Mouse (Mus musculus) forebrain, embryonic 10.5 days (tissue): ENCODE measurements at regions not wholly inside any gene's neighbourhood (a gene's known extent, or its start where the extent isn't known, plus 50 kb on each side); places are given as distances from the start of the nearest gene placed in this dataset.

ENCODE experiments used
- DNase-seq: peaks from one replicate; pipeline ENCODE4 v3.0.0-alpha.2; 2017; ENCODE audit warnings: low spot score; ENCODE audit errors: extremely low spot score
- H3K27ac ChIP-seq: fragments of 300-500 bp; sonication (generic); 2 replicates; pipeline ENCODE4 v1.5.1; 2016; ENCODE audit warnings: mild to moderate bottlenecking
- H3K27me3 ChIP-seq: fragments of 300-500 bp; sonication (generic); 2 replicates; pipeline ENCODE4 v1.6.1; 2016; ENCODE audit warnings: mild to moderate bottlenecking; ENCODE audit not compliant: poor library complexity, severe bottlenecking
- H3K36me3 ChIP-seq: fragments of 300-500 bp; sonication (generic); replicated peaks from 2 replicates; pipeline ENCODE4 v1.6.1; 2016; ENCODE audit warnings: mild to moderate bottlenecking, moderate library complexity
- H3K4me1 ChIP-seq: fragments of 300-500 bp; sonication (generic); 2 replicates; pipeline ENCODE4 v1.6.1; 2016
- H3K4me3 ChIP-seq: fragments of 300-500 bp; sonication (generic); 2 replicates; pipeline ENCODE4 v1.5.1; 2016; ENCODE audit warnings: mild to moderate bottlenecking, moderate library complexity
- H3K9me3 ChIP-seq: fragments of 300-500 bp; sonication (generic); 2 replicates; pipeline ENCODE4 v1.6.1; 2016; ENCODE audit warnings: mild to moderate bottlenecking, moderate library complexity
- WGBS: fragments of 180-500 bp; shearing (Covaris S2); methylation state at CpG from one replicate; pipeline ENCODE4 v1.1.7; 2016; 5-methylcytosine and 5-hydroxymethylcytosine counted together

DNA sequence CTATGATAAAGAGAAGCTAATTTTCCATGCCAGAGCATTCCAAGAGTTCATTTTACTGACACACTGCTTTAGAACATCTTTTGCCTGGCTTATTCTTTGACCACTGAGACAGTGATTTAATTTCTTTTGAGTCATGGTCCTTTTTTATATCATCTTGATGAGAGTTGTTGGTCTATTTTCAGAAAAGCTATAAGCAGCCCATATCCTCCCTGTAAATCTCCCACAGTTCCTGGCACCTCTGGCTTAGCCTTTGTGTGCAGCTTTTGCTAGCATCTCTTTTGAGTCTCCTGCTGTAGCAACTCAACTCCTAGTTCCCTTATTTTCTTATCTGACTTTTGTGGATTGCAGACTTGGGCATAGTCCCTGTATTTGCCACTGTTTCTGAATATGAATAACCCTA, 207.5 kb upstream of the 4931417E11Rik start:
- DNase-seq: no peak
- no peak overlapping the region for H3K4me3 ChIP-seq
- no peaks in the 10 kb centered on the region for H3K27me3 ChIP-seq
- no peaks in the 10 kb centered on the region for H3K36me3 ChIP-seq
- H3K9me3 ChIP-seq: no peaks in the 10 kb centered on the region
- no peak overlapping the region for H3K27ac ChIP-seq
- H3K4me1 ChIP-seq: no peaks in the 10 kb centered on the region

DNA sequence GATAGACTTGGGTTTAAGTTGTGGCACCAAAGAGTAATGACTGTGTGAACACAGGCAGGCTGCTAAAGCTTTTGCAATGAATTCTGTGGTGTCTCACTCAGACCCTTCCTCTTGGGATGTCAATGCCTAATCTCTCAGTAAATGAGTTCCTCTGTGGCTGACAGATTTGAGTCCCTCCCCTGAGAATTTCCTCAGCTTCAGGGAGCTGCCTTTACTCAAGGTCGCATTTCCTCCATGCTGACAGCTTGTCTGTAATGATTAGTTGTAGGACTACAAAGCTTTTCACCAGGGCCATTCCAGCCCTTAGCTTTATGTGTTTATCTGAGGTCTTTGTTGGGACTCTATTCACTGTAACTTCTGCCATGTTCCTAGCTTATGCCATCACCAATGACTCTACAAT, 199.9 kb upstream of the 4931417E11Rik start:
- no peak overlapping the region for H3K4me3 ChIP-seq
- no peak for DNase-seq
- no peaks in the 10 kb centered on the region for H3K4me1 ChIP-seq
- H3K9me3 ChIP-seq: no peaks in the 10 kb centered on the region
- no peak overlapping the region for H3K27ac ChIP-seq
- no peaks in the 10 kb centered on the region for H3K27me3 ChIP-seq
- H3K36me3 ChIP-seq: no peaks in the 10 kb centered on the region
- WGBS: 70% methylated on average over 1 of the region's 1 CpGs

DNA sequence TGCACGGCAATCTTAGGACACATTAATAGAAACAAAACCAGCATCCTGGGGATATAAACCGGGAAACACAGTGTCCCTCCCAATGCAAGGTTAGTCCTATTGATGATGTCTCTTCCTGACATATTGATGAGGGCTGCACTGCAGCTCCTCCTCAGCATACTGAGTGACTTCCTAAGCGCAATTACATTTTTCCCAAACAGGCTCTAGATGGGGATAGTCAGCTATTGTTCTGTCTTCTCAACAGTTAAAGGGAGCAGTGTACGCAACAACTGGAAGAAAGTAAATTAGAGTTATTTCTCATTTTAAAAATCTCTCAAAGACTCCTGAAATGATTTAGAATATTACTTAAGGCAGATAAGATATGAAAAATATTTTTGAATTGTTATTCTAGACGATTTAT, 189.5 kb upstream of the 4931417E11Rik start:
- Histone ChIP-seq H3K27me3 (no peaks in the 10 kb centered on the region), H3K27ac (no peak overlapping the region), H3K4me3 (no peak overlapping the region), H3K9me3 (no peaks in the 10 kb centered on the region), H3K4me1 (no peaks in the 10 kb centered on the region), H3K36me3 (no peaks in the 10 kb centered on the region)
- DNase-seq: no peak
- WGBS: 85% methylated on average over 5 of the region's 5 CpGs

DNA sequence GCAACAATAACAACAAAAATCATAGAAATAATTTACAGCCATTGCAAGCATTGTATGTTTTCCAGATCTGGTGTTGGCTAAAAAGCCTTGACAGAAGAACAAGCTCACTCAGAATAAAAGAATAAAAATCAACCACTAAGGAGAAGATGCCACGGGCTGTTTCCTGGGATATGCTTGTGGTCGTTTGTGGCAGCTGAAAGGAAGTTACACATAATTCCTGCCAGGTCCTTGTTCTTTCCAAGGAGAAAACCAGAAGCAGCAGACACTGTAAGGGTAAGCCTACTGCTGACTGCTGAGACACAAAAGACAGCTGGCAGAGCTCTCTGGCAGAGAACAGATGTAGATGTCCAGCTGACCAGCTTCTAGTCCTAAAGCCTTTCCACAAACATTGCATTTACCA, 175.9 kb upstream of the 4931417E11Rik start:
- no peaks in the 10 kb centered on the region for H3K4me1 ChIP-seq
- H3K27ac ChIP-seq: no peak overlapping the region
- H3K27me3 ChIP-seq: no peaks in the 10 kb centered on the region
- H3K4me3 ChIP-seq: no peak overlapping the region
- no peaks in the 10 kb centered on the region for H3K36me3 ChIP-seq
- H3K9me3 ChIP-seq: peaks cover 5% of the 10 kb centered on the region; the same call in 1 of the 2 replicates
- 70% methylated on average over 2 of the region's 2 CpGs for WGBS
- DNase-seq: no peak

DNA sequence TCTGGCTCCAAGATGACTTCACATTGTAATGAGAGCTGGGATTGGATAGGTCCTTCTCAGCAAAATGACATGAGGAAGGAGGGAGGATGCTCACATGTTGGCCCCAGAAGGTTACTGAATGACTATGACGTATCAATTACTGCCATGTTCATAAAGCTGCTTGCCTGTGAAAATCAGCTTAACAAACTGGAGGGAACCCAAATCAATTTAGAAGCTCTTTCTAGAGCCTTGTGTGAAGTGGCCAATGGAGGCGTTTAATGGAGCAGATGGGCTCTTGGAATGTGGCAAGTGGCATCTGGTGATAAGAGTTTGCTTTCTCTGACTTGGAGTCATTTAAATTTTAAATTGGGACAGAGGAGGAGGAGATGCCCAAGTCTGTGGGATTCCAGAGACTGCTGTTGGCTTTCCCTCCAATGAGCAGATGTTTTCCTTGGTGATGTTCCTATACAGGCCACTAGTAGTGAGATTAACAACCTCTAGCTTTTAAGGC, 175.4 kb upstream of the 4931417E11Rik start:
- H3K4me3 ChIP-seq: no peak overlapping the region
- H3K27me3 ChIP-seq: no peaks in the 10 kb centered on the region
- peaks cover 5% of the 10 kb centered on the region; the same call in 1 of the 2 replicates for H3K9me3 ChIP-seq
- H3K27ac ChIP-seq: no peak overlapping the region
- 83% methylated on average over 2 of the region's 2 CpGs for WGBS
- DNase-seq: no peak
- no peaks in the 10 kb centered on the region for H3K36me3 ChIP-seq
- H3K4me1 ChIP-seq: no peaks in the 10 kb centered on the region

DNA sequence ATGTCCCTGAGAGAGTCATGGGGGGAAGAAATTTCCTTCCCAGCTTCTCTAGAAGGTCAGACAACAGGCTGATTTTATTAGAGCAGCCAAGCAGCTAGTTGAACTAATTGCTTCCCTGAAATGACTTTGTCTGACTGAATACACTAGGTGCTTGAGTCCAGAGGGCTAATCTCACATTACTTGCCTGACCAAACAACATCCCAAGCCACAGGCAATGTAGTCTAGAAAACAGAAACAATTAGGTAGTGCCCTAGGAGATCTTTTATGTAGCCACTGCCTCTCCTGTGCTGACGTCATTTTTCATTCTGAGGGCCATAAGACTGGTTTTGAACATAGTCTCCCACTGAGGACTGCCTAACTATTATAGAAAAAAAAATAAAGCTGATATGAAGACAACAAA, 159.1 kb upstream of the 4931417E11Rik start:
- 7% methylated on average over 1 of the region's 1 CpGs for WGBS
- peaks cover 72% of the 10 kb centered on the region for H3K27me3 ChIP-seq
- peak; percentile 18 for DNase-seq
- H3K4me3 ChIP-seq: no peak overlapping the region
- no peaks in the 10 kb centered on the region for H3K4me1 ChIP-seq
- no peak overlapping the region for H3K27ac ChIP-seq
- H3K36me3 ChIP-seq: no peaks in the 10 kb centered on the region
- no peaks in the 10 kb centered on the region for H3K9me3 ChIP-seq

DNA sequence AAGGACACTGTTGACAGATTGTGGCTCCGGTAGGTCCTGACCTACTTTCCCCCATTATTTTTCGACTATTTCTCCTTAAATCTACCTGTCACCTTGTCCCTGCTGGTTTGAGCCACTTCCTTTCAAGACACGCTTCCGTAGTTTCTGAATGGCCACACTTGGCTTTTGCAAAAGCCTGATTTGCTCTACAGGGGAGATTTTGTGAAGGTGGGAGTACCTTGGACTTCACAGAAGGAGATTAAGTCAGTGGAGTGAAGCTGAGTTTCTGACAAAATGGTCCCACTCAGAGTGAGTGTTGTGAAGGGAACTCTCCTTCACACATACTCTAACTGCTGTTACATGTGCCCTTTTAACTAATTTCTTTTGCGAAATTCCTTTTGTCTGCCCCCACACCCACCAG, 157.0 kb upstream of the 4931417E11Rik start:
- Histone ChIP-seq H3K27ac (no peak overlapping the region), H3K9me3 (no peaks in the 10 kb centered on the region), H3K27me3 (peaks cover 74% of the 10 kb centered on the region), H3K4me3 (no peak overlapping the region), H3K36me3 (no peaks in the 10 kb centered on the region), H3K4me1 (no peaks in the 10 kb centered on the region)
- DNase-seq: no peak
- WGBS: 62% methylated on average over 5 of the region's 5 CpGs

DNA sequence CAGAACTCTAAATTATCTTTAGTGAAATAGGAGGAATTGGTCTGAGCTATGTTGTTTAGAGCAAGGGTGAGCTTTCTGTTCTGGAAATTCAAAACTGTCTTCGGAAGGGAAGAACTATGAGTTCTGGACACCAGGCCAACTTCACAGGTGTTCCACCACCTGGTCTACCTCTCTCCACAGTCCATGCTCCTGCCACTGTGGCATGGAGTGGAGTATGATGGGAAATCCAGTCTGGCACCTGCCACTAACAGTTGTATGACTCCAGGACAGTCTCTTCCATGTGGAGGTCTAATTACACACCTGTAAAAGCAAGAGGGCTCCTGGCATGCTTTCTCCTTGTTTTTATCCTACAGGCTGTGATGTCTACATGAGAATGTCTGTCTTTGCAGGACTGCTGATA, 154.7 kb upstream of the 4931417E11Rik start:
- no peak overlapping the region for H3K27ac ChIP-seq
- no peak overlapping the region for H3K4me3 ChIP-seq
- WGBS: 83% methylated on average over 1 of the region's 1 CpGs
- H3K4me1 ChIP-seq: no peaks in the 10 kb centered on the region
- peaks cover 59% of the 10 kb centered on the region for H3K27me3 ChIP-seq
- no peak for DNase-seq
- H3K9me3 ChIP-seq: no peaks in the 10 kb centered on the region
- no peaks in the 10 kb centered on the region for H3K36me3 ChIP-seq

DNA sequence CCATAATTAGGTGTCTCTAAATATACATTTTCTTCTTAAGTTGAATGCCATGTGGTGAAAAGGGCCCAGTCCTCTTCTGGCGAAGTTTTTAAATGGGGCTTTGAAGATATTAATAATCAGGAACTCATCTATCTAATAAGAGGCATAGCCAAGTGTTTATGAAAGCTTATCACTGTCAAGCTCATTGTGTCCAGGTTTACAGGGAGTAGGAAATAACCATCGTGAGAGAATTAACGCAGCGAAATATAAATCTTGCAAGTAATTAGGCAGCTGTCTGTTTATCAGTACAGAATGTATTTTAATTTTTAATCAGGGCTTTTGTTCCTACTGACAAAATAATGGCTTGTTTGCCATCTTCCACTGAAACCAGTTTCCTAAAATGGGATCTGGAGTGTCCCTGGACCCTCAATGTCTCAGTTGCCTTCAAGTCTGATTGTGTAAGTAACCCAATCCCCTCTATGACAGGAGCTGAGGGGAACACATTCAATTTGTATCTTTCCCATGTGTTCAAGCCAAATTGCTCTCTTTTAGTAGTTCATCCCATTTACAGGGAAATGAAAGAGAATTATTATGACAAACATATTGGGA, 152.5 kb upstream of the 4931417E11Rik start:
- H3K4me3 ChIP-seq: no peak overlapping the region
- 91% methylated on average over 4 of the region's 4 CpGs for WGBS
- H3K36me3 ChIP-seq: no peaks in the 10 kb centered on the region
- no peak for DNase-seq
- H3K9me3 ChIP-seq: no peaks in the 10 kb centered on the region
- H3K27me3 ChIP-seq: peaks cover 58% of the 10 kb centered on the region
- no peaks in the 10 kb centered on the region for H3K4me1 ChIP-seq
- no peak overlapping the region for H3K27ac ChIP-seq

DNA sequence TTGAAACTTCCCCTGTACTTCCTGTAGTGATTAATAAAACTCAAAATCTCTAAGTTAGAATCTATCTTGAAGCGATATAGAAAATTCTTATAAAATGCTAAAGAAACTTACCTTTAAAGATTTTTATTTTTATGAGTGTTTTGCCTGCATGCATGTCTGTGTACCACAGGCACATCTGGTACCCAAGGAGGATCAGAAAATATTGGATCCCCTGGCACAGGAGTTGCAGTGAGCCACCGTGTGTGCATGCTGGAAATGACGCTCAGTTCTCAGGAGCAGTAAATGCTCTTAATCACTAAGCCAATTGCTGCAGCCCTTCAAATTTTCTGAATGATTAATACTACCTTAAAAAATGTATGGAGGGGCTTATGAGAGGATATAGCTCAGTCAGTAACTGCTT, 142.8 kb upstream of the 4931417E11Rik start:
- Histone ChIP-seq H3K27ac (no peak overlapping the region), H3K4me1 (0 out of 2 replicates have a peak, but pooled peaks cover 2% of the 10 kb centered on the region), H3K27me3 (no peaks in the 10 kb centered on the region), H3K9me3 (peaks cover 5% of the 10 kb centered on the region; the same call in 1 of the 2 replicates), H3K36me3 (no peaks in the 10 kb centered on the region), H3K4me3 (no peak overlapping the region)
- DNase-seq: no peak
- 66% methylated on average over 3 of the region's 3 CpGs for WGBS

DNA sequence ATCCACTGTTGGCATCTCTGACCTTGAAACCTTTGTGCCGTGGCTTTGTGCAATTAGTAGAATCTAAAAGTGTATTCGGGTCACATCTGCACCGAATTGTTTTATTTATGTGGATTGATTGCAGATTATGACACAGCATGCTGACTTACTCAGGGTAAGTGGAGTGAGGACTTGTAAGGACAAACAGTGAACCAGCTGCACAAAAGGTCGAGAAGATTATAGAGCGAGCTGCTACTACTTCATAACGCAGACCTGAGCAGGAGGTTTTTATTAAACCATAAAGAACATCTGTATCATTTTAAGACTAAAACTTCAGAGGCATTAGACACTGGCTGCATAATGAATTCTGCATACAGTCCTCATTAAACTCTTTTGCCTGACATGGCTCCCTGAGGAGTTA, 142.4 kb upstream of the 4931417E11Rik start:
- Histone ChIP-seq H3K27ac (no peak overlapping the region), H3K9me3 (peaks cover 5% of the 10 kb centered on the region; the same call in 1 of the 2 replicates), H3K4me3 (no peak overlapping the region), H3K4me1 (0 out of 2 replicates have a peak, but pooled peaks cover 2% of the 10 kb centered on the region), H3K36me3 (no peaks in the 10 kb centered on the region), H3K27me3 (no peaks in the 10 kb centered on the region)
- 66% methylated on average over 6 of the region's 6 CpGs for WGBS
- no peak for DNase-seq

DNA sequence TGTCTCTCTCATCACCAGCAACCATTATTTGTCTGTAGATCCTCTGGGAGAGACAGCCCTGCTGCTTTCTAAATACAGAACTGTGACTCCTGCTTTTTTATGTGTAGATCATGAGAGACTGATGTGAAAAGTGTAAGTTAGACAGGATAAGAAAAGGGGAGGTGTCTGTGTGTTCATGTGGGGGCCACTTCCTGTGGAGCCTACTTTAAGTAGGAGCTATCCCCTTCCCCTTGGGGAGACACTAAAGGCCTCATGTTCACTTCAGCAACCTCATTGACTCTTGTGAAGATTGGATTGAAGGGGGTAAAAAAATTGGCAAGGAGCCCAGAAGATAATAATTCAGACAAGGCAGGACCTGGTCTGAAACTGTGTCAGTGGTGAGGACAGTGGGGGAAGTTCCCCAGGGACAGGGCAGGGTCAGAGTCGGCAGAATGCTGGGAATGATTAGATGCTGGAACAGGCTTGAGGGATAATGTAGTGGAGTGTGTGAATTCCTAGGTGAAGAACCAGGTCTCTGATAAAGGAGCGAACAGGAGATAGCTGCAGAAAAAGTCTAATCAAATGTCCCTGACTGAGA, 140.7 kb upstream of the 4931417E11Rik start:
- Histone ChIP-seq H3K9me3 (peaks cover 5% of the 10 kb centered on the region; the same call in 1 of the 2 replicates), H3K4me1 (0 out of 2 replicates have a peak, but pooled peaks cover 2% of the 10 kb centered on the region), H3K4me3 (no peak overlapping the region), H3K27ac (no peak overlapping the region), H3K27me3 (no peaks in the 10 kb centered on the region), H3K36me3 (no peaks in the 10 kb centered on the region)
- WGBS: 74% methylated on average over 2 of the region's 2 CpGs
- DNase-seq: no peak

DNA sequence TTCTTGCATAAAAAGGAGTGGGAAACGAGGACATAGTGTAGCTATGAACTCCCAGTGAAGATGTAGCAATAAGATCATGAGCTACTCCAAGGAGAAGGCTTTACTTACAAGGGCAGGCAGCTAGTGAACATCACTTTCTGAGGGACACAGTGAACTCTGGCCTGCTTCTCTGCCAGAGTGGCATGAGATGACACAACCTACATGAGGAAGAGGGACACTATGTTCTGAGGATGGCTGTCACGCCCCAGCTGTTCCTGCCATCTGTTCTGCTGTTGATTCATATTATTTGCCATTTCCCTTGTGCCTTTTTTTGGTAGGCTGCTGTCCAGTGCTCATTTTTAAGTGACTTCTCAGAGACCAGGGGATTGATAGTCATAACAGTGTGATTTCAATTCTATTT, 118.2 kb upstream of the 4931417E11Rik start:
- DNase-seq: no peak

More for the DNA sequence above, 118.2 kb upstream of the 4931417E11Rik start:
- Histone ChIP-seq H3K9me3 (no peaks in the 10 kb centered on the region), H3K27me3 (no peaks in the 10 kb centered on the region), H3K36me3 (no peaks in the 10 kb centered on the region), H3K4me1 (no peaks in the 10 kb centered on the region), H3K4me3 (no peak overlapping the region), H3K27ac (no peak overlapping the region)
- 91% methylated on average over 2 of the region's 2 CpGs for WGBS
